Mouse (Mus musculus): ENCODE measurements around the gene Galnt2.
A peak's percentile ranks its signal among the peaks of the same experiment; 100 is the strongest.

DNA sequence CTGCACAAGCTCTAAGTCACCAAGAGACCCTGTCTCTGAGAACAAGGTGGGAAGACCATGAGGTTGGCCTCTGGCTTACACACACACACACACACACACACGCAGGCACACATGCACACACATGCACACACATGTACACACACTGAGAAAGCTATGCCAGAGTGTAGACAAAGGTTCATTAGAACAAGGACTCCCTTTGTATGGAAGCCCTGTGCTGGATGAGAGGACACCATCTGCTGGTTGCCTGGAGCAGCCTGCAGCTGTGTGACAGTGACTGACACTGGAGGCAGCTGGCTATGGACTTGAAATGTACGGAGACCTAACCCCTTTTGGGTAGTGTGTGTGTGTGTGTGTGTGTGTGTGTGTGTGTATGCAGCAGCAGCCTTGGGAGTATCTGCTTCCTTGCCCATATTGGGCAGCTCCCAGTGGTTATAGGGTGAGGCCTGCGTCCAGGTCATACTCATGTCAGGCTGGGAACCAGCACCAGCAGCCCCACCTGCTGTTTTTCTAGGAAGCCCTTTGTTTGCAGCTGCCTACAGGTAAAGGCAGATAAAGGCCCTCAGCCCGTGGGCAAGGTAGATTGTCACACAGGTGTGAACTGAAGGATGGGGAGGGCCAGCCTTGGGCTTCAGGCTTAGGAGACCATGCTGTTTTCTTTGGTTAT is 55.4 kb downstream of the Galnt2 start:
- TF ChIP-seq CTCF (IDR thresholded peaks at IDR 0.05), result peak; percentile 57
- TF ChIP-seq EP300 (IDR thresholded peaks at IDR 0.05), result no peak
